In the genomic region with DNA sequence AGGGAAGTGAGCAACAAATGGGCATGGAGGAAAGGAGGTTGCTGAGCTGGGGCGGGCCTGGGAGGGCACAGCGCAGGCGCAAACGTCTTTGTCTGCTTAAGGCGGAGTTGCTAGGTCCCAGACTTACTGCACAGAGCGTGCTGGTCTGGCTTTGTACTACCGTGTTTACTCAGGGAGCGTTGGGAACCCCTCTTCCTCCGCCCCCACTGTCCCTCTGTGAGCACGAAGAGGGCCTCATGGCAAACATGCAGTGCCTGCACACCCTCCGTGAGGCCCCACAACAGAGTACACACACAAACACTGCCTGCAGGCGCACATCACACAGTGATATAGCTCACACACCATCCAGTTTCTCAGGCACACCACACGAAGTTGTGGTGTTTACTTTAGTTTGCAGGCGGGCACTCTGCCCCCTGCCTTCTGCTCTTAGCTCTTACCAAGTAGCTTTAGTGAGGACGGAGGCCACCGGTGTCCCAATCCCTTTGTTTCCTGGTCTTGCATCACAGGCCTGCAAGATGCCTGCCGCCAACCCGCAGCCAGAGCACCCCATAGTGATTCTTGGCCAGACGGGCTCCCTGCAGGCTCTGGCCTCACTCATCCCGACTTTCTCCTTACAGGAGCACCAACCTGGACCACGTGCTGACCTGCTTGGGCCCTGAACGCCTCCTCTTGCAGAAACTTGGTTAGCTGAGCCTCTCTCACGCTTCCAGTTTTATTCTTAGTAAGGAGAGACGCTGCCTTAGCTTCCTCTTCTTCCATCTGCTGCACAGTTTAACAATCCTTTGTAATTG, we compare ENCODE assay signal across 8 mouse cellular contexts. TPM values are rescaled to one million over a fixed set of nuclear protein-coding genes. Genes with fewer than 3 reads are reported as not detected.
DNase-seq lines count a peak whose midpoint lies in the region; ATAC-seq lines count a peak whose summit lies in the region.

No protein-coding gene starts in this region.

- H3K27ac ChIP-seq in forebrain, embryonic 11.5 days (ENCODE audit: low read depth, low read length), result peak overlapping the region; percentile 93
- peak overlapping the region; percentile 92 for H3K27ac ChIP-seq in heart, embryonic 15.5 days
- H3K27ac ChIP-seq in liver, embryonic 13.5 days, result peak overlapping the region; percentile 77
- H3K27ac ChIP-seq in stomach, embryonic 15.5 days, result peak overlapping the region; percentile 95

- H3K9ac ChIP-seq in forebrain, embryonic 11.5 days (ENCODE audit: low read length), result peak overlapping the region; percentile 55
- H3K9ac ChIP-seq in heart, embryonic 15.5 days, result peak overlapping the region; percentile 42
- peak overlapping the region; percentile 41 for H3K9ac ChIP-seq in liver, embryonic 13.5 days
- H3K9ac ChIP-seq in stomach, embryonic 15.5 days, result no peak overlapping the region

- peaks cover 15% of the 10 kb centered on the region for H3K4me1 ChIP-seq in forebrain, embryonic 11.5 days (replicated peaks; ENCODE audit: control insufficient read depth, insufficient read depth, low read length)
- H3K4me1 ChIP-seq in heart, embryonic 15.5 days (replicated peaks), result peaks cover 21% of the 10 kb centered on the region
- peaks cover 18% of the 10 kb centered on the region for H3K4me1 ChIP-seq in liver, embryonic 13.5 days (replicated peaks)
- H3K4me1 ChIP-seq in stomach, embryonic 15.5 days, result peaks cover 16% of the 10 kb centered on the region

- H3K36me3 ChIP-seq in forebrain, embryonic 11.5 days (ENCODE audit: control insufficient read depth, insufficient read depth, low read length), result no peaks in the 10 kb centered on the region
- no peaks in the 10 kb centered on the region for H3K36me3 ChIP-seq in heart, embryonic 15.5 days
- no peaks in the 10 kb centered on the region for H3K36me3 ChIP-seq in liver, embryonic 13.5 days
- no peaks in the 10 kb centered on the region for H3K36me3 ChIP-seq in stomach, embryonic 15.5 days

- H3K27me3 ChIP-seq in forebrain, embryonic 11.5 days (ENCODE audit: control insufficient read depth, insufficient read depth, low read length), result no peaks in the 10 kb centered on the region
- no peaks in the 10 kb centered on the region for H3K27me3 ChIP-seq in heart, embryonic 15.5 days
- H3K27me3 ChIP-seq in liver, embryonic 13.5 days, result no peaks in the 10 kb centered on the region
- H3K27me3 ChIP-seq in stomach, embryonic 15.5 days (replicated peaks), result no peaks in the 10 kb centered on the region

- DNase-seq in CD8-positive naive resting alpha-beta T cell, adult 2 months (ENCODE audit: low read depth in 2 of 2, low spot score in 2 of 2), result peak; percentile 49 to 70
- peak; percentile 79 for DNase-seq in c-Kit-positive CD71-negative TER-119-negative erythroid progenitor cells, embryonic 14.5 days (ENCODE audit: low read depth)
- DNase-seq in forebrain, embryonic 11.5 days (ENCODE audit: low spot score), result peak; percentile 88
- peak; percentile 80 to 87 for DNase-seq in kidney, postnatal 25 days
- peak; percentile 59 for DNase-seq in liver, embryonic 13.5 days
- peak; percentile 56 to 71 for DNase-seq in natural killer cell, adult 2 months (ENCODE audit: low spot score in 2 of 2)

- ATAC-seq in forebrain, embryonic 11.5 days (replicated peaks; ENCODE audit: low FRiP score), result peak; percentile 96
- peak; percentile 89 for ATAC-seq in heart, embryonic 15.5 days (replicated peaks; ENCODE audit: insufficient number of reproducible peaks, insufficient read depth, low FRiP score, low read depth)
- ATAC-seq in liver, embryonic 13.5 days (ENCODE audit: low read depth), result peak; percentile 88
- ATAC-seq in stomach, embryonic 15.5 days (ENCODE audit: insufficient read depth, low FRiP score, low read depth), result peak; percentile 95

- peak overlapping the region; percentile 19; the same call in 1 of the 2 replicates for H3K4me2 ChIP-seq in forebrain, embryonic 11.5 days (ENCODE audit: low read depth, low read length, severe bottlenecking)
- H3K4me2 ChIP-seq in heart, embryonic 15.5 days, result peak overlapping the region; percentile 50
- H3K4me2 ChIP-seq in liver, embryonic 13.5 days, result peak overlapping the region; percentile 49
- H3K4me2 ChIP-seq in stomach, embryonic 15.5 days, result peak overlapping the region; percentile 47

- H3K9me3 ChIP-seq in forebrain, embryonic 11.5 days (ENCODE audit: control insufficient read depth, low read length), result no peaks in the 10 kb centered on the region
- no peaks in the 10 kb centered on the region for H3K9me3 ChIP-seq in heart, embryonic 15.5 days (replicated peaks)
- H3K9me3 ChIP-seq in liver, embryonic 13.5 days (replicated peaks), result no peaks in the 10 kb centered on the region
- H3K9me3 ChIP-seq in stomach, embryonic 15.5 days, result no peaks in the 10 kb centered on the region

- H3K4me3 ChIP-seq in forebrain, embryonic 11.5 days (ENCODE audit: low read depth, low read length), result no peak overlapping the region
- peak overlapping the region; percentile 18 for H3K4me3 ChIP-seq in heart, embryonic 15.5 days
- H3K4me3 ChIP-seq in liver, embryonic 13.5 days (replicated peaks), result peak overlapping the region; percentile 8
- peak overlapping the region; percentile 8 for H3K4me3 ChIP-seq in stomach, embryonic 15.5 days (replicated peaks)

- whole genome bisulfite sequencing in forebrain, embryonic 11.5 days, result 5% methylated on average over 24 of the region's 24 CpGs
- WGBS in heart, embryonic 15.5 days, result 10% methylated on average over 24 of the region's 24 CpGs
- WGBS in liver, embryonic 13.5 days (ENCODE audit: insufficient replicate concordance), result 10% methylated on average over 24 of the region's 24 CpGs
- 9% methylated on average over 24 of the region's 24 CpGs for WGBS in stomach, embryonic 15.5 days

RNA-seq across cellular contexts. Expression of a gene that starts 38.6 kb away (rescaled TPM):
- polyA plus RNA-seq in forebrain, embryonic 11.5 days (2014; fragmentation: Nextera tagmentation; extraction: Ambion mirVana), result 573 and 583 TPM in 2 replicates
- polyA plus RNA-seq in heart, embryonic 15.5 days (2015; fragmentation: Nextera tagmentation; extraction: Ambion mirVana), result 313 and 337 TPM in 2 replicates
- 327 and 339 TPM in 2 replicates for polyA plus RNA-seq in liver, embryonic 13.5 days (2015; fragmentation: Nextera tagmentation; extraction: Ambion mirVana)
- 518 and 529 TPM in 2 replicates for polyA plus RNA-seq in stomach, embryonic 15.5 days (2015; fragmentation: Nextera tagmentation; extraction: Ambion mirVana)

RNA-seq across cellular contexts. Expression of a gene that starts 49.4 kb away (rescaled TPM):
- polyA plus RNA-seq in forebrain, embryonic 11.5 days (2014; fragmentation: Nextera tagmentation; extraction: Ambion mirVana), result 28.1 and 28.6 TPM in 2 replicates
- 15.1 and 17.3 TPM in 2 replicates for polyA plus RNA-seq in heart, embryonic 15.5 days (2015; fragmentation: Nextera tagmentation; extraction: Ambion mirVana)
- polyA plus RNA-seq in liver, embryonic 13.5 days (2015; fragmentation: Nextera tagmentation; extraction: Ambion mirVana), result 12.4 and 14.5 TPM in 2 replicates
- 20.9 and 24.9 TPM in 2 replicates for polyA plus RNA-seq in stomach, embryonic 15.5 days (2015; fragmentation: Nextera tagmentation; extraction: Ambion mirVana)
